Comparison of ENCODE assay signal across 10 mouse cellular contexts in genomic region chr7:83675545-83676254, GRCm38 (mm10). TPM values are rescaled to one million over a fixed set of nuclear protein-coding genes. Genes with fewer than 3 reads are reported as not detected.
DNase-seq lines count a peak whose midpoint lies in the region; ATAC-seq and TF ChIP-seq lines count a peak whose summit lies in the region.
"Had no signal": no experiment of that assay in that cellular context is flagged by ENCODE, and none has a peak within 500 bp of the region (broad histone marks: within the 10 kb centered on the region; RNA-seq: fewer than 3 reads in every experiment).

No protein-coding gene starts in this region.

- no peak; the same call in 1 of the 2 replicates for ATAC-seq in forebrain, postnatal 0 days
- ATAC-seq in forebrain, embryonic 15.5 days (replicated peaks): no peak
- peak; percentile 89 for ATAC-seq in megakaryocyte progenitor cell, adult 5-6 weeks (replicated peaks; ENCODE audit: poor library complexity)

- H3K4me1 ChIP-seq in forebrain, postnatal 0 days (ENCODE audit: insufficient read depth): no peaks in the 10 kb centered on the region
- no peaks in the 10 kb centered on the region for H3K4me1 ChIP-seq in forebrain, embryonic 15.5 days
- H3K4me1 ChIP-seq: hindbrain, embryonic 15.5 days; neural tube, embryonic 13.5 days had no signal

- peak; percentile 75 for TF ChIP-seq CTCF in forebrain, postnatal 0 days (IDR thresholded peaks at IDR 0.05; ENCODE audit: low read depth)

- no peak overlapping the region for H3K27ac ChIP-seq in forebrain, postnatal 0 days (ENCODE audit: low read depth, low read length)
- no peak overlapping the region for H3K27ac ChIP-seq in forebrain, embryonic 15.5 days (replicated peaks)
- H3K27ac ChIP-seq: hindbrain, embryonic 15.5 days; neural tube, embryonic 13.5 days had no signal

- no peak overlapping the region for H3K4me2 ChIP-seq in forebrain, postnatal 0 days (ENCODE audit: low read depth)
- H3K4me2 ChIP-seq in forebrain, embryonic 15.5 days (replicated peaks): no peak overlapping the region
- H3K4me2 ChIP-seq: hindbrain, embryonic 15.5 days; neural tube, embryonic 13.5 days had no signal

- peak; percentile 56 for DNase-seq in forebrain, postnatal 0 days
- DNase-seq in right cerebral cortex, postnatal 10 days (ENCODE audit: low spot score in 2 of 2): peak; percentile 25 to 39
- DNase-seq in right cerebral cortex, postnatal 36 days (ENCODE audit: low spot score in 2 of 2): no peak
- DNase-seq in embryo, embryonic 10.5 days (ENCODE audit: low spot score): peak; percentile 52
- DNase-seq in thymus, postnatal 14 days: peak; percentile 65
- no peak for DNase-seq in gastrocnemius, adult 8-10 months (ENCODE audit: low spot score in 2 of 2)

- H3K4me3 ChIP-seq in forebrain, postnatal 0 days (ENCODE audit: low read depth, low read length): no peak overlapping the region
- H3K4me3 ChIP-seq in forebrain, embryonic 15.5 days: no peak overlapping the region
- H3K4me3 ChIP-seq: hindbrain, embryonic 15.5 days; neural tube, embryonic 13.5 days had no signal

- WGBS in forebrain, postnatal 0 days: 36% methylated on average over 5 of the region's 5 CpGs
- WGBS in forebrain, embryonic 15.5 days: 36% methylated on average over 5 of the region's 5 CpGs

- no peaks in the 10 kb centered on the region for H3K36me3 ChIP-seq in forebrain, postnatal 0 days (ENCODE audit: insufficient read depth)
- H3K36me3 ChIP-seq in forebrain, embryonic 15.5 days: no peaks in the 10 kb centered on the region
- H3K36me3 ChIP-seq: hindbrain, embryonic 15.5 days; neural tube, embryonic 13.5 days had no signal

- H3K9me3 ChIP-seq in forebrain, postnatal 0 days (ENCODE audit: low read length): no peaks in the 10 kb centered on the region
- no peaks in the 10 kb centered on the region for H3K9me3 ChIP-seq in forebrain, embryonic 15.5 days
- H3K9me3 ChIP-seq: neural tube, embryonic 13.5 days had no signal

- no peak overlapping the region for H3K9ac ChIP-seq in forebrain, postnatal 0 days
- H3K9ac ChIP-seq in forebrain, embryonic 15.5 days (replicated peaks): no peak overlapping the region
- H3K9ac ChIP-seq: hindbrain, embryonic 15.5 days; neural tube, embryonic 13.5 days had no signal

- no peaks in the 10 kb centered on the region for H3K27me3 ChIP-seq in forebrain, postnatal 0 days (ENCODE audit: insufficient read depth, low read length)
- H3K27me3 ChIP-seq in forebrain, embryonic 15.5 days: no peaks in the 10 kb centered on the region
- H3K27me3 ChIP-seq: hindbrain, embryonic 15.5 days; neural tube, embryonic 13.5 days had no signal

RNA-seq across cellular contexts. Expression of gene Stard5, which starts 43.9 kb away (rescaled TPM):
- 6.5 and 9.6 TPM in 2 replicates for total RNA-seq in forebrain, postnatal 0 days (2014; rRNA removed)
- polyA plus RNA-seq in forebrain, postnatal 0 days (2015; fragmentation: Nextera tagmentation; extraction: Ambion mirVana): 4.8 and 5.5 TPM in 2 replicates
- polyA plus RNA-seq in forebrain, embryonic 15.5 days (2015; fragmentation: Nextera tagmentation; extraction: Ambion mirVana): 6.8 and 6.9 TPM in 2 replicates
- 9.4 and 11.3 TPM in 2 replicates for total RNA-seq in megakaryocyte progenitor cell, adult 5-6 weeks (2015)
- total RNA-seq in megakaryocyte progenitor cell, adult 5-6 weeks (2017): 10.0 and 11.0 TPM in 2 replicates
- 1 to 10 TPM; 1.7 to 3.7 (median 2.7) TPM for total RNA-seq in gastrocnemius, adult 8-10 months (2022)

Comparison
In these comparisons a context has a peak if more than half of its experiments do, and no peak if none do; other contexts are left out.
1. DNase-seq: peak in forebrain, postnatal 0 days (single experiment), right cerebral cortex, postnatal 10 days (2 of 2), embryo, embryonic 10.5 days (single experiment) and thymus, postnatal 14 days (single experiment); none in right cerebral cortex, postnatal 36 days (0 of 2) and gastrocnemius, adult 8-10 months (0 of 2).